Mouse (Mus musculus): ENCODE measurements around the gene Hist1h2bq.

DNA sequence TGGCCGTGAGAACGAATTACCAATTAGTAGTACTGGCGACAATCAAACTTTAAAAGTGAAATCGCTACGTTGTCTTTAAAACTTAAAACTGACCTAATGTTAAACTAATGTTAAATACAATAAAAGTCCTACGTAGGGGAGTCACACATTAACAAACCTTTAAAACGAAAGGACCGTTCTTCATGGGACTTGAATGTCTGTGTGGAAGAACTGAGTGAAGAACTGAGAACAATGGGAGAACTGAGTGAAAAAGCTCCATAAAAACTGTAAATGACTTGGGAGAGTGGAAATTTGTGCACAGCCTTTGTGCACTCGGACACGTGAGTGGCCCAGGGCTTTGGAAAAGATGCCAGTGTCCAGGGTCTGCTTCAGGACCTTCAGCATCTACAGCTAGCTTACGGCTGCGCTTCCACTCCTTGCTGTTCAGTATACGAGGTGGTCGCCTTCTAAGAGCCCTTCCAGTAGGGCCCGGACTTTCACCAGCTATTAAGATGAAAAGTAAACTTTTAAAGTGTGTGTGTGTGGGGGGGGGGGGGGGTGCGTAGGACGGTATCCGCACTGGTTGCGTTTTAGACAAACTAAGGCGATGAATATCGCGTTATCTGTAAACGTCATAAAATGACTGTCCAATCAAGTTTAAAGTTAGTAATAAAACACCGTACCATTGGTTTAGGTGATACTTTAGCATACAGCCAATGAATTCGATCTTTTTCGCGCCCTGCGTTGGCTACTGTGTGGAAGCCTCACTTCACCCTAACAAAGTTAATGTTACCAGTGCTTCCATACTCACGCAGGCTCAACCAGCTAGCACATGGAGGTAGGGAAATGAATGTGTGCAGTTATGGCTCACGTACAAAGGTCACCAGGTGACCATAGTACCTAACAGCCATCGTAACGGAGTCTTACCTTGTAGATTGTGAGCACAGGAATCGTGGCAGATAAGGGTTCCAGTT, 30.9 kb downstream of the Hist1h2bq start:
- no peak for TF ChIP-seq MAX (IDR thresholded peaks at IDR 0.05; ENCODE audit: low read depth)
- TF ChIP-seq CEBPB (IDR thresholded peaks at IDR 0.05; ENCODE audit: insufficient read depth, poor library complexity, severe bottlenecking), result no peak
- no peak for TF ChIP-seq MYOG (IDR thresholded peaks at IDR 0.05; ENCODE audit: control insufficient read depth in 1 of 3, insufficient read depth in 1 of 3, insufficient read length in 2 of 3, low read depth in 2 of 3)
- no peak for TF ChIP-seq TCF12 (IDR thresholded peaks at IDR 0.05; ENCODE audit: insufficient read depth, poor library complexity, severe bottlenecking)
- peak; percentile 92 for TF ChIP-seq E2F4 (IDR thresholded peaks at IDR 0.05; ENCODE audit: insufficient read depth)
- peak; percentile 93 for TF ChIP-seq POLR2A (IDR thresholded peaks at IDR 0.05; ENCODE audit: insufficient read length, low read depth)
- TF ChIP-seq REST (IDR thresholded peaks at IDR 0.05; ENCODE audit: insufficient read depth, insufficient read length), result no peak
